Mouse (Mus musculus) MEL-GATA-1-ER (cell line): ENCODE results near the gene S100a16.

Source experiments
- DNase-seq: peaks from one replicate; pipeline ENCODE4 v3.0.0-alpha.2; 2012; ENCODE audit warnings: low read depth; ENCODE audit errors: extremely low read depth

S100a16 gene

DNA sequence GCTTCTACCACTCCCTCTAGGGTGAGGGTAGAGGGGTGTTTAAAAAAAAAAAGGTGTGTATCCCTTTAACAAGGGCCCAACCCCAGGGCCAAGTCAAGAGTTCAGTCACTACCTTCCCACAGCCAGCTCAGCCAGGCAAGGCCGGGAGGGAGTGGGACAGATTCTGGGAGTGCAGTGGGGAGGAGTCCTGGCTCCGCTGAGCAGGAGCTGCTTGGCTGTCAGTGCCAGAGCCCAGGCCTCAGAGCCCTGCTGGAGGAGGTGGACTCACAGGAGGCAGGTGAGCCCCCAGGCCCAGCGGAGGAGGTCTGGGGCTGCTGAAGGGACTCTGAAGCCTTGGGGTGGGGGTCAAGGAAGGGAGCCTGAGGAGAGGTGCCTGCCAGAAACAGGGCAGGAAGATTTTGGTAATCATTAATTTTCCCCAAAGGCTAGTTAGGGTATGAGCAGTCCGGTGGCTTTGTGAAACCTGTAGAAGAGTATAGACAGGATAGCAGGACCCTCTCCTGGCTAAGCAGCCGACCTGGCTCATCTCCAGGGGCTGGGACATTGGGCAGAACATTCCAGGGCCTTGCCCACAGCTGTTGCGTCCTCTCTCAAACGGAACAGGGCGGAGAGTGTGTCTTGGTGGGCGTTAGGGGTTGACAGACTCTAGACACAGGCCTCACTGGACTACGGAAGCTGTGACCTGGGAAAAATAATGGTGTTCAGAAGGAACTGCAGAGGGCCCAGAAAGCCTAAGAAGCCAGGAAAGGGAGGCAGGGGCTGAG, at the start of gene S100a16:
TSS of gene S100a16 (plus strand) at position 114 of the 764 bp plus-strand sequence.
- DNase-seq, result no peak

DNA sequence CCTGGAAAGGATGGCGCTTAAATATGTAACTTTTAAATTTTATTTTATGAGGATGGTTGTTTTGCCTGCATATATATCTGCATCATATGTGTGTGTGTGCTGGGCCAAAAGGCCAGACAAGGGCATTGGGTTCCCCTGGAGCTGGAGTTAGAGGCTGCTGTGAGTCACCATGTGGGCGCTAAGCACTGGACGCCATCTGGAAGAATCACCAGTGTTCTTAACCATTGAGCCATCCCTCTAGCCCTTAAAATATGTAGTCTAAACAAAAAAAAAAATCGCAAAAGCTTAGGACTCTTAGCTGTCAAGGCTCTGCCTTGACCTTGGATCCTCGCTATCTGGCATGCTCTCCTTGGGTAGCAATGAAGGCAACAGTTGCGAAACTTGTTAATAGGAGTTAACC, 48.5 kb upstream of the S100a16 start:
- no peak for DNase-seq

DNA sequence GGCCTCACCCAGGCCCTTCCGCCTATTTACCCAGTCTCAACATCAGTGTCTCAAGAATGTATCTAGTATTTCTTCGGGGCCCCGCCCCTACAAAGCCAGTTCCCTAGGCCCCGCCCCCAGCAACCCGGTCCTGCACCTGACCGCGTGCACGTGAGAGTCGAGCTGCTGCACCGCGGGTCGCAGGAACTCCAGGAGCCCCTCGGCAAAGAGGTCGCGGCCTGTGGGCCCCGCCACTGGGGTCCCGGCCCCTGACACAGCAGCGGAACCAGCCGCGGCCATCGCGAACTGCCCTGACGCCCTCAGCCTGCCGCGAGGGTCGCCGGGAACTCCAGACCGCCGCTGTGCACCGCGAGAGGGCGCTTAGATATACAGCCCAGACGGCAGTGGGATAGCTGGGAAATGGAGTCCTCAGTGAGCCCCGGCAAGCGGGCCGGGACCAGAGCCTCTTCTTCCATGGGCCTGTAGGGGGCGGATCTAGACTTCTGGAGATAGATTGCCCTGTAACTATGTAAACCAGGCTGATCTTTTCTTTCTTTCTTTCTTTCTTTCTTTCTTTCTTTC, 46.3 kb upstream of the S100a16 start, which contains the start of gene Snapin:
TSS of gene Snapin (minus strand) at position 338 of the 561 bp plus-strand sequence.
- DNase-seq, result peak; percentile 95

DNA sequence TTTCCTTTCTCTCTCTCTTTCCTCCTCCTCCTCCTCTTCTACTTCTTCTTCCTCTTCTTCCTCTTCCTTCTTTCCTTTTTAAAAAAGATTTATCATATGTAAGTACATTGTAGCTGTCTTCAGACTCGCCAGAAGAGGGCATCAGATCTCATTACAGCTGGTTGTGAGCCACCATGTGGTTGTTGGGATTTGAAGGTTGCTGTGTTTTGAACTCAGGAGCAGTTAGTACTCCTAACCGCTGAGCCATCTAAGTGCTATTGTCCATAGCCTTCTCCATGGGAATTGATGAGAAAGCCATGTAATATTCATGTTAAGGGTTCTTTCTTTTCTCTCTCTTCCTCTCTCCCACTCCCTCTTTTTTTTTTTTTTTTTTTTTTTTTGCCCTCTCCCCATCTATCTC, 45.7 kb upstream of the S100a16 start:
- DNase-seq, result peak; percentile 81

DNA sequence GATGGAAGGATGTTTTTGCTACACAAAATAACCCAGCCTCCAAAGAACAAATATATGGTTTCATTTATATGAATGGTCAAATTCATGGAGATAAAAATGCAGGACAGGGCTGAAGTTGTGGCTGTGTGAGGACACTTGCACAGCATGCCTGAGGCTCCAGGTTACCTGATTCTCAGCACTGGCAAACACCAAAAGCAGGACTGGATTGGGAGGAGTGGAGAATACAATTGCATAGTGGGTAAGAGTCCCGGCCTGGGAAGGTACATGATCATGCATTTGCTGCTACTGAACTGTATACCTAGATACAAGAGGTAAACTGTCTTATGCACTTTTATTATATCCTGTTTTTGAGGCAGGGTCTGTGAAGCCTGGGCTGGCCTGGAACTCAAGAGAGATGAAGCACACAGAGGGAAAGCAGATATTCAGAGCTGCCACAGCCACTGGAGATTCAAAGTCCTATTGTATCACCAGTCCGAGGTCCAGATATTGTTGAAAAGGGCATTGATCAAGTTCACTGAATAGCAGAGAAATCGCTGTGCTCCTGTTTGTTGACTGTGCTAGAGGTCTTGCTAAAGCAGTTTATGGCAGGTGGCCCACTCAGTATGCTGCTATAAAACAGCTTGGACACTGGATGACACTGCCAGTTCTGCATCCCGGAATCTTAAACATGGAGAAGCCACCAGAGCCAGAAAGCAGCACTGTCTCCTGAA, 43.1 kb upstream of the S100a16 start:
- no peak for DNase-seq

DNA sequence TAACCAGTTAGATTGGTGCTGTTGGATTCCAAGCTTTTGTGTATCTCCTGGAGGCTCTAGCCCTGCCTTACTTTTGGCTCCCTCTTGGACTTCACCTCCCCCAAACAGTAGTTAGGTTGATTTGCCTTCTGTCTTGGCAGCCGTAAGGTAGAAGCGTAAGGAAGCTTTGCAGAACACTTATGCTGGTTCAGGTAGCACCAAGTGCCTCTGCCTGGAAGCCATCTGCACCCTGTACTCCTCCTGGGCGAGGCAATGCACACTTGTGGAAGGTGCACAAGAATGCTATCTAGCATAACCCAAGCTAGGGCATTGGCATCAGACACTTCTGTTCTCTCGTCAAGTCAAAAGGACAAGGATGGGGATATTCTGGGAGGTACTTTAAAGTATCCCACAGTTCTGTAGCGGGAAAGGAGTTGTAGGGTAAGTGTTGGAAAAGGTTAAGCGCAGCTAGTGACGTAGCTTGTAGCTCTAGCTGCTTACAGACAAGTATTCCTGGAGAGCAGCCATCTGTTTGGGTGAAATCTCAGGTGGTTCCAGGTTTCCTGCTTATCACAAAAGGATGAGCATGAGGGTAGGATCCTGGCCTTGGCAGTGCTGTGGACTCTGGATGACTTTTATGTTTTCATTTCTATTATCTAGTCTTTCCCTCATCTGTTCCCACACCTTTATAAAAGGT, 41.1 kb upstream of the S100a16 start:
- no peak for DNase-seq

DNA sequence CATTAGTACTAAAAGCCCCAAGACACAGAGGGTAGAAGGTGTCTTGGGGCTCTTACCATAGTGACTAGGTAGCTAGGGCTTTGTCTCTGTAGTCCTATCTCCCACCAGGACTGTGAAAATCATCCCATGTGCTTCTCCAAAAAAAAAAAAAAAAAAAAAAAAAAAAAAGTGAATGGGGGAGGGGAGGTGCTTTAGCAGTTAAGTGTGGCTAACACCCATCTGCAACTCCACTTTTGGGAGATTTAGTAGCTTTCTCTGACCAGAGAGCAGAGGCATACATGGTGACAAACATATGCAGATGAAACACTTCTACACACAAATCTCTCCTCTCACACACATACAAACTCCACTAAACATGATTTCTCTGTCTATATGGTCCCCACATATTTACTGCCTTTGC, 39.5 kb upstream of the S100a16 start:
- DNase-seq, result no peak

DNA sequence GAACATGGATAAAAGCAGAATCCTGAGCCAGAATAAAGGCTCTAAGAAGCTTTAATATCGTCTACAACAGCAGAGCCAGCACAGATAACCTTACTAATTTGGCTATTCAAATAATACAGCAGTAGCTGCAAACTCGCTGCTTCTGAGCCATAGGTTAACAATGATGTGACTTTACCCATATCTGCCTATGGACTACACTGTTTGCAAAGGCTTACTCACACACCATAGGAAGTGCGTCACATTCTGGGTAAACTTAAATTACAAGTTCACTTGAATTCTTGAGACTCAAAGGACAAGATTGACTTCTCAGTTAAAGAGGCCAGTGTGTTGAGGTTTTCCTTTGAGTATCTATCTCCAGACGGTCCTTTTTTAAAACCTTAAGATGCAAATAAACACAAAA, 33.6 kb upstream of the S100a16 start:
- DNase-seq, result no peak

DNA sequence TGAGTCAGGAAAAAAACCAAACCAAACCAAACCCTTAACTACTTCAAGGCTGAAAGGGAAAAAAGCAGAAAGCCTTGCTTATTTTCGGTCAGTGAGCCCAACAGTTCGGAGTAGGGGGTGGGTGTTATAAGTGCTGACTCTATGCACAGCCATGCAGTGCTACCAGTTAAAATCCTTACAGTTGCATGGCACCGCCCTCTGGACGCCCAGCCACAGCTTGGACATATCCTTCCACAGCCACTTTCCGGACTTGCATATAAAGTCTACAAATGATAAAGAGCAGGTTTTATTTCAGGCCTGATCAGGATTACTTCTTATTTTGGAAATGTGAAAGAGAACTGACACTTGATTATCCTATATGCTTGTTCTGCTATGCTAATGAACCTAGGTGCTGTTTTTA, 31.8 kb upstream of the S100a16 start:
- no peak for DNase-seq

DNA sequence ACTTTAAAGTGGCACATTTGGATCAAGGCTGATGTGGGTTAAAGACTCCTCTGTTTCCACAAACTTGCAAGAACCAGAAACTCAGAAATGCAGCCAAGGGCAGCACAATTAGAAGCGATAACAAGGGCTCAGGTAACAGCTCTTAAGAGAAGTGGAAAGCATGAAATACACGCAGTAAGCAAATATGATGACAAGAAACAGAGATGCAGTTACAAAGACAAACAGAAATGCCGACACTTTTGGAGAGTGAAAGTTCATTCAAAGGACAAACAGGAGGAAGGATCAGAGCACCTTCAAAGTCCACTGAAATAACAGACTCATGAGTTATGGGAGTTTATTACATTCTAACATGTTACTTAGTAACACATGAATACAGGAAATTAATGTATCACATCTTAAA, 30.7 kb upstream of the S100a16 start:
- DNase-seq, result no peak

DNA sequence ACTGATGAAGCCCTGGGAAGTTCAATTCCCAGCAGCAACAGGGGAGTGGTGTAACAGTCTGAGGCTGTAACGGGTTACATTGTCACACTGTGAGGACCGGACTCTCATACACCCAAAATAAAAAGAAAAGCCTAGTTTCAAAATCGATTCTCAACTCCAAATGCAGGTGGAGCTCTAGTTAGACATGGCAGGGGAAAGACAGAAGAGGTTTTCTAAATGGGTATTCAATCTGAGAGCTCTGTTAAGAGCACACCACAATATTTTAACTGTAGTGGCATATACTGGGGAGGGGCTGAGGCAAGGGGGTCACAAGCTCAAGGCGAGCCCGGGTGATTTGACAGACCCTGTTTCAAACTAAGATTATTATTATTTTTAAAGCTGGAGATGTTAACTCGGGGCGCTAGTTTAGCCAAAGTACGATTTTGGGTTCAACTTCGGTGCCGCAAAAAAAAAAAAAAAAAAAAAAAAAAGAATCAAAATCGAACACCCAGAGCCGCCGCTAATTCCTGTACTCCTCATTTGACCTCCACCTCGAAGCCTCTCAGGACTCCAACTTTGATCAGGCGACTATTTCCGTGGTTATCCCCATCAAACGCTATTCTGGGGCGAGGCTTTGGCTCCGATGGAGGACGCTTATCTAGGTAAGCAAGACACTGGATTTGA, 28.6 kb upstream of the S100a16 start:
- peak; percentile 36 for DNase-seq

DNA sequence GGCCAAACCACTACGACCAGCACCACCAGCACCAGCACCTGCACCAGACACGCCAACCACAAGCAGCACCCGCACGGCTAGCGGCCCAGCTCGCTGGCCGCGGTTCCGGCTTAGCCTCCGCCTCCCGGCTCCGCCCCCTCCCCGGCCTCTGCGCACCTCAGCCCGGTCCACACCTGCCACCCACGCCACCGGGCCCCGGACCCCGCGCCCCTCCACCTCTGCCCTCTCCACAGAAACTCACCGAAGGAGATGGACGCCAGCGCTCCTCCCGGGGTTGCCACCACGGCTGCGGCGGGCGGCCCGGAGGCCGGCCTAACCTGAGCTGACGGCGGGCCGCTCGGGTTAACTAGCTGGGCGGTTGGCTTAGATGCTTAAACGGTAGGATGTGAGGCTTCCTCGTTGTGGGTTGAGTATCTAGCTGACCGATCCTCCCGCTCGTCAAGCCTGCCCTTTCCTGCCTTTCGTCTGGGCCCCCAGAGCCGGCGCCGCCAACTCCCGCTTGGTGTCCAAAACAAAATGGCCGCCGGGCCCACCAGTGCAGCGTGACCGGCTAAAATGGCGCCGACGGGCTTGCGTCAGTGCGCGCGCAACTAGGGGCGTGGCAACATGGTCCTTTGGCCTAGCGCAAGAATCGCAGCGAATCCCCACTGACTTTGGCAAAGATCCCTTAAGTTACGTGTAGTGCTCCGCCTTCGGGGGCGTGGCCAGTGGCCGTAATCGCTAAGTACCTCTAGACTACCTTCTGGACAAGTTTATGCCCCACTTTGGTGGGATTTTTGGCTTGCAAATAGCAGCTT, 27.9 kb upstream of the S100a16 start, which contains the start of gene Chtop:
TSS of gene Chtop (minus strand) at position 549 of the 797 bp plus-strand sequence.
- peak; percentile 97 for DNase-seq

DNA sequence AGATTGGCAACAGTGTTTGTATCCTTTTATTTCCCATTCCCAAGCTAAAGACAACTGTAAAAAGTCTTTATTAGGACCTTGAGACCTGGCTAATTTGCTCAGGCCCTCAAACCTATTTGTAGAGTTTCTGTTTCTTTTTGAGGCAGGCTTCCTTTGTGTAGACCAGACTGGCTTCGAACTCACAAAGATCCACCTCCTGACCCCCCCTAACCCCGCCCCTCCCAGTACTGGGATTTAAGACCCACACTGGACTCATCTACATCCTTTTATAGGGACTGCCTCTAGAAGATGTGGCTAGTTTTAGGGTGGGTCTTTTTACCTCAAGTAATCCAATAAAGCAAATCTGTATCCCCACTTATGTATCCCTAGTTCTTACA, 27.3 kb upstream of the S100a16 start:
- DNase-seq, result no peak

DNA sequence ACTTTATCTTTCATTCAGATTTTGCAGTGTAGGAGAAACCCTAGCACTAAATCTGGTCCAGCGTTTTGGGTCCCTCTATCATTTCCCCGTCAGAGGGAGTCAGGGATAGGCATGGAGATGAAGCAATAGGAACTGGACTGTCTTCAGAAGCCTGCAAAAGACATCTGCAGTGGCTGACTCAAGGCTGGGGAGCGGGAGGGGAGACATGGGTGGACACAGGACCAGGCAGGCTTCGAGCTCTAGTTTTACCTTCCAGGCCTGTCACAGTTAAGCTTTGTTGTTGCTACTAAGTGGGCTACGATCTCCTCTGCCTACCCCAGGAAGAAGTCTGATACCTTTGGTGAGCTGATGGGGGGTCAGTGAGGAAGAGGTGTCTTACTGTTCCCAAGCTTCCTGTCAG, 24.8 kb upstream of the S100a16 start:
- no peak for DNase-seq

DNA sequence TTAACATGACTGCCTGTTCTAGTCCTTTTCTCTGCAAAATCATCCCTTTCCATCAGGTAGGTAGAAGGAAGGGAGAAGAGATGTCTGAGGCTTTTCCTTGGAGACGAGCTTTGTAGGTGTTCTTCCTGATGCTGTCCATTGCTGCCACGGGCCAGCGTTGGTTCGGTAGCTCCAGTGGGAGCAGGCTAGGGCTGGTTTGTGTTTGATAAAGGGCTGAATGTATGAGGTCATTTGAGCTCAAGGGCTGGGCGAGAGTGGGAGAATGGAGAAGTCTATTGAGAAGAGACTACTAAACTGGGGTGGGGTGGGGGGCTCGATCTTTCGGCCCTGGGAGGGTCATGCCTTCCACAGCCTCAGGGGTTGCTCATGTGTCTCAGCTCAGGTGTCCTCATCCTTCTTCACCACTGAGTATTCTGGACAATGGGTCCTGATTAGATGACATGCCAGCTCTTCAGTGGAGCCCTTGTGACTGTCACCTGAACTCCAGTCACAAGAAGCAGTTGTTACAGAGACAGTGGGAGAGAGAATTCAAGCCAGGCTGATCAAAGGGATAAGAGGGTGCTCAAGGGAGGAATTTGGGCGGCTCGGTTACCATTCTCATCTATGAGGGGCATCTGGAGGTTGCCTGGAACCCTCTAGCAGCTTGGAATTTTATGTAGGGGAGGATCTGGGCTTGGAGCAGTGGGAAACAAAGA, 24.0 kb upstream of the S100a16 start:
- no peak for DNase-seq

DNA sequence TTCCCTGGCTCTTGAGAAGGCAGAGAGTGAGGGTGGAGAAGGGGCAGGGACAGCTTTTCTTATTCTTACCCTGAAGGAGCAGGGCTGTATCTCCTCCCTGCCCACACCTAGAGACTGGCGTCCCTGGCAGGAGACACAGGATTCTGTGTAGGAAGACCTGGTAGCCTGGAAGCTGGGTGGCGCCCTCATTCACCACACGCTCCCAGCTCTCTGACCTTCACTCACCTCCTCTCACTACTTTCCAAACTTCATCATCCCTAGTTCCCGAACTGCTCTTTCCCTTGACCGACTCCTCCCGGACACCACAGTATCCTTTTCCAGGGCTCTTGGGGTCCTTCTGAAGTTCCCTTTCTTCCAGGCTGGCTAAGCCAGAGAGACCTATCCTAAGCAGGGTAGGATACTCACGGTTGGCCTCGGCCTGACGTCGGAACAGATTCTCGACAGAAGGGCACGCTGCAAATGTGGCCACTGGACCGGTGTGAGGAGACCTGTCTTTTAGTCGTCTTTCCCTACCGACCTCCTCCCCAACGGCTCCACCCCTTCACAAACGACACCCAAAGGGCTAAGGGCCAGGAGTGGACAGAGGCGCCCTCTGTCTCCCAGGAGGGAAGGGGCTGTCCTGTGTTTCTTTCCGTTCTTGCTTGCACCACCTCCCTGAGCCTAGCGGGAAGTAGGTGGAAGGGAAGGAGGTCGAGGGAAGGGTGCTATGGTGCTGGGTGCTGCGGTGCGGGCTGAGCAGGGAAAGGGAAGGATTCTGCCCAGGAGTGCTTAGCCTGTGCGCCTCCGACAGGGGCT, 23.1 kb upstream of the S100a16 start, which contains the start of the genes S100a1 and S100a13:
TSS of gene S100a1 (minus strand) at position 597 of the 795 bp plus-strand sequence.
TSS of gene S100a13 (plus strand) at position 640 of the 795 bp plus-strand sequence.
- peak; percentile 31 for DNase-seq

DNA sequence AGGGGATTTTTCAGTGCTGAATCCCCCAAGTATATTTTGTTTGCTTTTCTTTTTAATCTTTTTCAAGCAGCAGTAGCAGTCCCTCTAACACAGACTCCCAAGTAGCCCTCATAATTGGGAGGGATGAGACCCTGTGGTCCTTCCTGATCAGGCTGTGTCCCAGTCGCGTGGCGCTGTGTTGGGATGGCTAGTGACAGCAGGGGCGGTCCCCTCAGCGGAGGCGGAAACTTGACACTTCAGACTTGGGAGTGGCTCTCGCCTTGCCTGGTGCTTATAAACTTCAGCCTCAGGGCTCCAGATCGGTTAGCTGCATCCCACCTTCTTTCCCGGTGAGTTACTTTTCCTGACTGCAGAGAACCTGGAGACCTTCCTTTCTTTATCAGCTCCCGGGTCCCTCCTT, 22.4 kb upstream of the S100a16 start:
- DNase-seq, result peak; percentile 56

DNA sequence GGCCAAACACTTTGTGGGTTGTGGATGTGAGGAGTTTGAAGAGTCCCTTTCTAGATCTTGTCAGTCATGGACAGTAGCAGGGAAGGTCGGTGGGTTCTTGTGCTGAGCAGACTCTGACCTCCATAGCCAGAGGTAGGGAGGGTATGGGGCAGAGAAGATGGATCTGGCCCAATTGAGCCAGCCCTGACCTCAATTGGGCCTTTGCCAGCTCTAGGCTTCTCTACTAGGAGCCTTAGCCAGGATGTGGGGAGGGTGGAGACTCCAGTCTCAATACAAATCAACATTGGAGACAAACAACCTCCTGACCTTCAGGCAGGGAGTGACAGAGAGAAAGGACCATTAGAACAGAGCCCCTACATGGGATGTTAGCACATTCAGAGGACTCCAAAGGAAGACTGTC, 21.8 kb upstream of the S100a16 start:
- no peak for DNase-seq

DNA sequence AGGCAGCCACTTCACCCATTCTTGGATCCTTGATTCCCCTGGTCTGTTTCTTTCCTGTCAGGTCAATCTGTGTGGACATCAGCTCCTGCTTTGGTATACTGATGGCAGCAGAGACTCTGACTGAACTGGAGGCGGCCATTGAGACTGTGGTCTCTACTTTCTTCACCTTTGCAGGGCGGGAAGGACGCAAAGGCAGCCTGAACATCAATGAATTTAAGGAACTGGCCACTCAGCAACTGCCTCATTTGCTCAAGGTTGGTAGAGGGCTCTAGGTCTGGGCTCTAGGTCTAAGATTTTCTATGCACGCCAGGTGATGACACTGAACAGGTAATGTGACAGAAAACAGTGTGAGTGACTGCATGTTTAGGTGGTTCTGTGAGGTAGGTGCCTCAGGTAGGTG, 21.3 kb upstream of the S100a16 start:
- DNase-seq, result no peak
